In genomic region chr11:53735682-53736245, GRCm38 (mm10) we compare ENCODE assay signal across 8 mouse cellular contexts. TPM values are rescaled to one million over a fixed set of nuclear protein-coding genes. Genes with fewer than 3 reads are reported as not detected.
A peak's percentile ranks its signal among the peaks of the same experiment; 100 is the strongest.
DNase-seq lines count a peak whose midpoint lies in the region; ATAC-seq and TF ChIP-seq lines count a peak whose summit lies in the region.

No protein-coding gene starts in this region.

- 21% methylated on average over 17 of the region's 17 CpGs for WGBS in embryonic facial prominence, embryonic 15.5 days
- WGBS in heart, embryonic 15.5 days: 30% methylated on average over 17 of the region's 17 CpGs
- 24% methylated on average over 17 of the region's 17 CpGs for WGBS in liver, embryonic 14.5 days (ENCODE audit: insufficient replicate concordance)
- WGBS in neural tube, embryonic 11.5 days: 23% methylated on average over 17 of the region's 17 CpGs
- 21% methylated on average over 17 of the region's 17 CpGs for WGBS in stomach, postnatal 0 days

- TF ChIP-seq CTCF in bone marrow macrophage, adult 2 months (IDR thresholded peaks at IDR 0.05; ENCODE audit: low read depth, low read length): peak; percentile 58
- peak; percentile 98 for TF ChIP-seq CTCF in liver, embryonic 14.5 days (IDR thresholded peaks at IDR 0.05; ENCODE audit: low read depth)
- TF ChIP-seq CTCF in stomach, postnatal 0 days (IDR thresholded peaks at IDR 0.05; ENCODE audit: low read depth): peak; percentile 98

- no peak for TF ChIP-seq EP300 in liver, embryonic 14.5 days (IDR thresholded peaks at IDR 0.05; ENCODE audit: low read depth)
- TF ChIP-seq EP300 in stomach, postnatal 0 days (optimal IDR thresholded peaks at IDR 0.05): no peak

- no peaks in the 10 kb centered on the region for H3K4me1 ChIP-seq in bone marrow macrophage, adult 2 months (ENCODE audit: control insufficient read depth, insufficient read depth, low read length)
- H3K4me1 ChIP-seq in embryonic facial prominence, embryonic 15.5 days: no peaks in the 10 kb centered on the region
- no peaks in the 10 kb centered on the region for H3K4me1 ChIP-seq in heart, embryonic 15.5 days (replicated peaks)
- H3K4me1 ChIP-seq in liver, embryonic 14.5 days (replicated peaks; ENCODE audit: control insufficient read depth in 2 of 2, insufficient read depth in 2 of 2, low read length in 1 of 2): no peaks in the 10 kb centered on the region
- H3K4me1 ChIP-seq in neural tube, embryonic 11.5 days (ENCODE audit: control insufficient read depth, insufficient read depth, low read length): no peaks in the 10 kb centered on the region
- H3K4me1 ChIP-seq in stomach, postnatal 0 days (replicated peaks; ENCODE audit: control insufficient read depth, insufficient read depth): no peaks in the 10 kb centered on the region

- peak; percentile 92 for DNase-seq in CD4-positive, CD25-positive, alpha-beta regulatory T cell, adult 2 months (ENCODE audit: low read depth, low spot score)
- peak; percentile 76 for DNase-seq in kidney, postnatal 10 days
- peak; percentile 54 to 58 (median 55) for DNase-seq in liver, embryonic 14.5 days (ENCODE audit: low read depth in 3 of 3, low spot score in 3 of 3)
- peak; percentile 75 for DNase-seq in neural tube, embryonic 11.5 days (ENCODE audit: low spot score)
- DNase-seq in stomach, postnatal 0 days (ENCODE audit: low spot score): peak; percentile 71

- no peaks in the 10 kb centered on the region for H3K27me3 ChIP-seq in embryonic facial prominence, embryonic 15.5 days
- H3K27me3 ChIP-seq in heart, embryonic 15.5 days: no peaks in the 10 kb centered on the region
- H3K27me3 ChIP-seq in liver, embryonic 14.5 days (ENCODE audit: control insufficient read depth, insufficient read depth, low read length): no peaks in the 10 kb centered on the region
- H3K27me3 ChIP-seq in neural tube, embryonic 11.5 days (ENCODE audit: control insufficient read depth, insufficient read depth, low read length): no peaks in the 10 kb centered on the region
- H3K27me3 ChIP-seq in stomach, postnatal 0 days (ENCODE audit: control insufficient read depth, insufficient read depth, low read length): no peaks in the 10 kb centered on the region

- no peak overlapping the region for H3K9ac ChIP-seq in embryonic facial prominence, embryonic 15.5 days
- no peak overlapping the region for H3K9ac ChIP-seq in heart, embryonic 15.5 days
- no peak overlapping the region for H3K9ac ChIP-seq in liver, embryonic 14.5 days (replicated peaks)
- H3K9ac ChIP-seq in neural tube, embryonic 11.5 days (ENCODE audit: low read length): no peak overlapping the region; the same call in 1 of the 2 replicates
- H3K9ac ChIP-seq in stomach, postnatal 0 days (ENCODE audit: low read length): no peak overlapping the region

- peak; percentile 80; the same call in 1 of the 2 replicates for ATAC-seq in embryonic facial prominence, embryonic 15.5 days (ENCODE audit: insufficient number of reproducible peaks, low FRiP score, low TSS enrichment, low read depth)
- 0 out of 2 replicates have a peak, but pooled peaks have one; percentile 50 for ATAC-seq in heart, embryonic 15.5 days (replicated peaks; ENCODE audit: insufficient number of reproducible peaks, insufficient read depth, low FRiP score, low read depth)
- 0 out of 2 replicates have a peak, but pooled peaks have one; percentile 48 for ATAC-seq in liver, embryonic 14.5 days (ENCODE audit: insufficient read depth)
- ATAC-seq in neural tube, embryonic 11.5 days (ENCODE audit: insufficient read depth, low FRiP score, low TSS enrichment): peak; percentile 76
- ATAC-seq in stomach, postnatal 0 days (ENCODE audit: low FRiP score, low TSS enrichment): peak; percentile 83

- peak overlapping the region; percentile 41 for H3K4me2 ChIP-seq in embryonic facial prominence, embryonic 15.5 days (replicated peaks)
- H3K4me2 ChIP-seq in heart, embryonic 15.5 days: peak overlapping the region; percentile 59
- peak overlapping the region; percentile 52 for H3K4me2 ChIP-seq in liver, embryonic 14.5 days (ENCODE audit: low read depth)
- H3K4me2 ChIP-seq in neural tube, embryonic 11.5 days (ENCODE audit: low read depth): peak overlapping the region; percentile 32; the same call in 1 of the 2 replicates
- peak overlapping the region; percentile 36 for H3K4me2 ChIP-seq in stomach, postnatal 0 days (replicated peaks; ENCODE audit: low read depth)

- TF ChIP-seq POLR2A in bone marrow macrophage, adult 2 months (IDR thresholded peaks at IDR 0.05; ENCODE audit: borderline replicate concordance, low read depth, low read length): no peak

- H3K36me3 ChIP-seq in embryonic facial prominence, embryonic 15.5 days: no peaks in the 10 kb centered on the region
- H3K36me3 ChIP-seq in heart, embryonic 15.5 days: no peaks in the 10 kb centered on the region
- H3K36me3 ChIP-seq in liver, embryonic 14.5 days (replicated peaks; ENCODE audit: control insufficient read depth, insufficient read depth, low read depth): no peaks in the 10 kb centered on the region
- no peaks in the 10 kb centered on the region for H3K36me3 ChIP-seq in neural tube, embryonic 11.5 days (ENCODE audit: control insufficient read depth, insufficient read depth, low read length)
- no peaks in the 10 kb centered on the region for H3K36me3 ChIP-seq in stomach, postnatal 0 days (ENCODE audit: control insufficient read depth, insufficient read depth, low read length)

- H3K4me3 ChIP-seq in bone marrow macrophage, adult 2 months (ENCODE audit: insufficient read depth, low read length): peak overlapping the region; percentile 40
- peak overlapping the region; percentile 17; the same call in 1 of the 2 replicates for H3K4me3 ChIP-seq in embryonic facial prominence, embryonic 15.5 days (replicated peaks)
- peak overlapping the region; percentile 30; the same call in 1 of the 2 replicates for H3K4me3 ChIP-seq in heart, embryonic 15.5 days
- H3K4me3 ChIP-seq in liver, embryonic 14.5 days (ENCODE audit: insufficient read depth in 1 of 2, low read depth in 2 of 2, low read length in 2 of 2): no peak overlapping the region
- H3K4me3 ChIP-seq in neural tube, embryonic 11.5 days (ENCODE audit: low read depth, low read length): no peak overlapping the region
- H3K4me3 ChIP-seq in stomach, postnatal 0 days (ENCODE audit: low read depth, low read length): no peak overlapping the region

- no peaks in the 10 kb centered on the region for H3K9me3 ChIP-seq in embryonic facial prominence, embryonic 15.5 days (replicated peaks)
- H3K9me3 ChIP-seq in heart, embryonic 15.5 days (replicated peaks): no peaks in the 10 kb centered on the region
- no peaks in the 10 kb centered on the region for H3K9me3 ChIP-seq in liver, embryonic 14.5 days (ENCODE audit: control insufficient read depth, low read length)
- no peaks in the 10 kb centered on the region for H3K9me3 ChIP-seq in neural tube, embryonic 11.5 days (ENCODE audit: control insufficient read depth, low read length)
- H3K9me3 ChIP-seq in stomach, postnatal 0 days (ENCODE audit: control insufficient read depth, low read length): no peaks in the 10 kb centered on the region

- no peak overlapping the region for H3K27ac ChIP-seq in bone marrow macrophage, adult 2 months (ENCODE audit: insufficient read depth, low read depth, low read length)
- H3K27ac ChIP-seq in embryonic facial prominence, embryonic 15.5 days (replicated peaks): no peak overlapping the region
- no peak overlapping the region for H3K27ac ChIP-seq in heart, embryonic 15.5 days
- no peak overlapping the region for H3K27ac ChIP-seq in liver, embryonic 14.5 days
- no peak overlapping the region for H3K27ac ChIP-seq in neural tube, embryonic 11.5 days (ENCODE audit: low read depth, low read length)
- H3K27ac ChIP-seq in stomach, postnatal 0 days (replicated peaks): no peak overlapping the region

RNA-seq across cellular contexts. Expression of gene Il5, which starts 15.2 kb away (rescaled TPM):
- not detected in 2 replicates for polyA plus RNA-seq in bone marrow macrophage, adult 2 months (2012; ENCODE audit: insufficient read depth, insufficient read length, missing spikeins)
- not detected in 2 replicates for polyA plus RNA-seq in embryonic facial prominence, embryonic 15.5 days (2015; fragmentation: Nextera tagmentation; extraction: Ambion mirVana)
- polyA plus RNA-seq in heart, embryonic 15.5 days (2015; fragmentation: Nextera tagmentation; extraction: Ambion mirVana): not detected in 2 replicates
- not detected in 2 replicates for polyA plus RNA-seq in liver, embryonic 14.5 days (2012; rRNA removed)
- polyA plus RNA-seq in liver, embryonic 14.5 days (2014; fragmentation: Nextera tagmentation; extraction: Ambion mirVana): not detected in 2 replicates
- polyA plus RNA-seq in neural tube, embryonic 11.5 days (2014; fragmentation: Nextera tagmentation; extraction: Ambion mirVana): not detected in 2 replicates
- polyA plus RNA-seq in stomach, postnatal 0 days (2015; fragmentation: Nextera tagmentation; extraction: Ambion mirVana): not detected in 2 replicates

RNA-seq across cellular contexts. Expression of gene Rad50, which starts 28.6 kb away (rescaled TPM):
- polyA plus RNA-seq in bone marrow macrophage, adult 2 months (2012; ENCODE audit: insufficient read depth, insufficient read length, missing spikeins): 20.1 and 20.4 TPM in 2 replicates
- polyA plus RNA-seq in embryonic facial prominence, embryonic 15.5 days (2015; fragmentation: Nextera tagmentation; extraction: Ambion mirVana): 24.6 and 28.8 TPM in 2 replicates
- 17.3 and 19.5 TPM in 2 replicates for polyA plus RNA-seq in heart, embryonic 15.5 days (2015; fragmentation: Nextera tagmentation; extraction: Ambion mirVana)
- 3.1 and 5.1 TPM in 2 replicates for polyA plus RNA-seq in liver, embryonic 14.5 days (2012; rRNA removed)
- 10.0 and 10.3 TPM in 2 replicates for polyA plus RNA-seq in liver, embryonic 14.5 days (2014; fragmentation: Nextera tagmentation; extraction: Ambion mirVana)
- polyA plus RNA-seq in neural tube, embryonic 11.5 days (2014; fragmentation: Nextera tagmentation; extraction: Ambion mirVana): 17.3 and 18.5 TPM in 2 replicates
- 12.4 and 15.7 TPM in 2 replicates for polyA plus RNA-seq in stomach, postnatal 0 days (2015; fragmentation: Nextera tagmentation; extraction: Ambion mirVana)

RNA-seq across cellular contexts. Expression of gene Irf1, which starts 34.0 kb away (rescaled TPM):
- 84.8 and 89.6 TPM in 2 replicates for polyA plus RNA-seq in bone marrow macrophage, adult 2 months (2012; ENCODE audit: insufficient read depth, insufficient read length, missing spikeins)
- 14.8 and 16.2 TPM in 2 replicates for polyA plus RNA-seq in embryonic facial prominence, embryonic 15.5 days (2015; fragmentation: Nextera tagmentation; extraction: Ambion mirVana)
- 10.2 and 24.9 TPM in 2 replicates for polyA plus RNA-seq in heart, embryonic 15.5 days (2015; fragmentation: Nextera tagmentation; extraction: Ambion mirVana)
- 5.0 and 8.1 TPM in 2 replicates for polyA plus RNA-seq in liver, embryonic 14.5 days (2012; rRNA removed)
- polyA plus RNA-seq in liver, embryonic 14.5 days (2014; fragmentation: Nextera tagmentation; extraction: Ambion mirVana): 5.4 and 9.1 TPM in 2 replicates
- 4.0 and 4.3 TPM in 2 replicates for polyA plus RNA-seq in neural tube, embryonic 11.5 days (2014; fragmentation: Nextera tagmentation; extraction: Ambion mirVana)
- polyA plus RNA-seq in stomach, postnatal 0 days (2015; fragmentation: Nextera tagmentation; extraction: Ambion mirVana): 18.7 and 25.7 TPM in 2 replicates

RNA-seq across cellular contexts. Expression of gene Gm17334, which starts 37.2 kb away (rescaled TPM):
- not detected in 2 replicates for polyA plus RNA-seq in bone marrow macrophage, adult 2 months (2012; ENCODE audit: insufficient read depth, insufficient read length, missing spikeins)
- polyA plus RNA-seq in embryonic facial prominence, embryonic 15.5 days (2015; fragmentation: Nextera tagmentation; extraction: Ambion mirVana): 0.31 and 0.50 TPM in 2 replicates
- 0.15 TPM in 1 of 2 replicates, not detected in the other for polyA plus RNA-seq in heart, embryonic 15.5 days (2015; fragmentation: Nextera tagmentation; extraction: Ambion mirVana)
- polyA plus RNA-seq in liver, embryonic 14.5 days (2012; rRNA removed): not detected in 2 replicates
- polyA plus RNA-seq in liver, embryonic 14.5 days (2014; fragmentation: Nextera tagmentation; extraction: Ambion mirVana): not detected in 2 replicates
- polyA plus RNA-seq in neural tube, embryonic 11.5 days (2014; fragmentation: Nextera tagmentation; extraction: Ambion mirVana): not detected in 2 replicates
- 0.17 TPM in 1 of 2 replicates, not detected in the other for polyA plus RNA-seq in stomach, postnatal 0 days (2015; fragmentation: Nextera tagmentation; extraction: Ambion mirVana)

Comparison
In these comparisons a context has a peak if more than half of its experiments do, and no peak if none do; other contexts are left out.
1. H3K4me3 ChIP-seq: peak in bone marrow macrophage, adult 2 months (single experiment), embryonic facial prominence, embryonic 15.5 days (single experiment) and heart, embryonic 15.5 days (single experiment); none in liver, embryonic 14.5 days (0 of 2), neural tube, embryonic 11.5 days (single experiment) and stomach, postnatal 0 days (single experiment).
2. Peak in every context shown above with its lines, with median percentiles within 50 percentile points of each other: DNase-seq, CTCF ChIP-seq, ATAC-seq and H3K4me2 ChIP-seq.